Mouse (Mus musculus): ENCODE measurements at regions not wholly inside any gene's neighbourhood (a gene's known extent, or its start where the extent isn't known, plus 50 kb on each side); places are given as distances from the start of the nearest gene placed in this dataset.

DNA sequence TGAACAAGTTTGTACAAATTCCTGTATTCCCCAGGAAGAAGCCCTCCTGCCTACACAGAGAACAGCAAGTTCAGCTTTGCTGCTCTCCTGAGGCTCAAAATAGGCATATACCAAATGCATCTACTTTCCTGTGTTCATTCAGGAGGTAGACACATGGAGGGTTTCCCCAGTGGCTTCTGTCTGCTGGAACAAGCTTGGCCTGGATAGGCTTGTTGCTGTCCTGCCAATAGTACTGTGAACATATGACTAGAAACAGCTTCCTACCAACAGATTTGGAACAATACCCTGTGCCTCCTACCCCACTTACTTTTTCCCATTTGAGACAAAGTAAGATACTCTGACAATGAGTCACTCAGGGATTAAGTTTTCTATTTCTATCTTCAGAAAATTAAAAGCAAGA is 93.8 kb upstream of the Wdpcp start:
- Histone ChIP-seq H3K4me1 (ENCODE audit: control insufficient read depth, insufficient read depth, insufficient read length) (no peaks in the 10 kb centered on the region), H3K27ac (ENCODE audit: insufficient read depth, low read length) (no peak overlapping the region), H3K4me3 (ENCODE audit: extremely low read depth, insufficient read depth, insufficient read length) (no peak overlapping the region), H3K36me3 (ENCODE audit: control insufficient read depth, insufficient read depth, low read length) (no peaks in the 10 kb centered on the region), H3K27me3 (ENCODE audit: control insufficient read depth, insufficient read depth, low read length) (no peaks in the 10 kb centered on the region)
- no peak for TF ChIP-seq POLR2A (IDR thresholded peaks at IDR 0.05; ENCODE audit: low read depth, low read length)
- no peak for TF ChIP-seq CTCF (IDR thresholded peaks at IDR 0.05; ENCODE audit: extremely low read depth, insufficient read depth, insufficient read length, insufficient replicate concordance)
- DNase-seq (ENCODE audit: low read depth in 1 of 2, low spot score in 2 of 2), result no peak

DNA sequence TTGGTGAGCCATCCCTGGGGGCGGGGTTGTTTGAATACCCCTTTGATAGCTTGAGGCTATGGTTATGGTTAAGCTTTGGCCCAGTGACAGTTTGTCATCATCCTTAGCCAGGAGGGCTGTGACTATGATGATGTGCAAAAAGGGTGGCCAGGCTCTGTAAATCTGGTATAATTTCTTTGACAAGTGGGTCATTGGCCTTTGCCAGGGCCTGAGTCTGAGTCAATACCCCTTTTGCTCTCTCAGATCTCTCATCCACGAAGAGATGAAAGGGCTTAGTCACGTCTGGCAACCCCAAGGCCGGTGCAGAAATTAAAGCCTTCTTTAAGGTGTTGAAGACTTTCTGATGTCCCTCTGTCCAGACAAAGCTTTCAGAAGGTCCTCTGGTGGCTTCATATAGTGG is 99.7 kb upstream of the Ugp2 start:
- DNase-seq (ENCODE audit: low read depth in 1 of 2, low spot score in 2 of 2), result no peak
- Histone ChIP-seq H3K4me1 (ENCODE audit: control insufficient read depth, insufficient read depth, insufficient read length) (no peaks in the 10 kb centered on the region), H3K4me3 (ENCODE audit: extremely low read depth, insufficient read depth, insufficient read length) (no peak overlapping the region), H3K36me3 (ENCODE audit: control insufficient read depth, insufficient read depth, low read length) (no peaks in the 10 kb centered on the region), H3K27ac (ENCODE audit: insufficient read depth, low read length) (no peak overlapping the region), H3K27me3 (ENCODE audit: control insufficient read depth, insufficient read depth, low read length) (no peaks in the 10 kb centered on the region)
- 68% methylated on average over 4 of the region's 4 CpGs for WGBS
- TF ChIP-seq POLR2A (IDR thresholded peaks at IDR 0.05; ENCODE audit: low read depth, low read length) (no peak), CTCF (IDR thresholded peaks at IDR 0.05; ENCODE audit: extremely low read depth, insufficient read depth, insufficient read length, insufficient replicate concordance) (no peak)

DNA sequence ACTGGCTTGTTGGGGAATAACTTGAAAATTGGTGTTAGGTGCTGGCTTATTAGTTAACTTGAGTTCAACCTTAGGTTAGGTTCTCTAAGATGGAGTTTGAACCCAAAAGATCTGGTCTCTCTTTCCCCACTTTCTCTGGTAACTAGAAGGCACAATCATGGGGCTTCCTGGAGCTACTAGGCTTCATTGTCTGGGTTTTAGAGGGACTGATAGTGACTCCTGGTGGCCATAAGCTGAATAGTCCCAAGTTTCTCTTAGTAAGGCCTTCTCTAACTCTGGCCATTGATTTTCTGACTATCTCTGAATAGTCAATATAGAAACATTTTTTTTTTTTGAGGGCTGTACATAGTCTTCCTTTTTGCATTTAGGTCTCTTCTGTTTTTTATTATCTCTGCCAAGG is 97.5 kb upstream of the Ugp2 start:
- DNase-seq (ENCODE audit: low read depth in 1 of 2, low spot score in 2 of 2), result peak in 1 of 2 experiments; percentile 11
- no peaks in the 10 kb centered on the region for H3K27me3 ChIP-seq (ENCODE audit: control insufficient read depth, insufficient read depth, low read length)
- no peaks in the 10 kb centered on the region for H3K4me1 ChIP-seq (ENCODE audit: control insufficient read depth, insufficient read depth, insufficient read length)
- no peak overlapping the region for H3K4me3 ChIP-seq (ENCODE audit: extremely low read depth, insufficient read depth, insufficient read length)
- TF ChIP-seq POLR2A (IDR thresholded peaks at IDR 0.05; ENCODE audit: low read depth, low read length), result no peak
- TF ChIP-seq CTCF (IDR thresholded peaks at IDR 0.05; ENCODE audit: extremely low read depth, insufficient read depth, insufficient read length, insufficient replicate concordance), result no peak
- no peaks in the 10 kb centered on the region for H3K36me3 ChIP-seq (ENCODE audit: control insufficient read depth, insufficient read depth, low read length)
- H3K27ac ChIP-seq (ENCODE audit: insufficient read depth, low read length), result no peak overlapping the region

DNA sequence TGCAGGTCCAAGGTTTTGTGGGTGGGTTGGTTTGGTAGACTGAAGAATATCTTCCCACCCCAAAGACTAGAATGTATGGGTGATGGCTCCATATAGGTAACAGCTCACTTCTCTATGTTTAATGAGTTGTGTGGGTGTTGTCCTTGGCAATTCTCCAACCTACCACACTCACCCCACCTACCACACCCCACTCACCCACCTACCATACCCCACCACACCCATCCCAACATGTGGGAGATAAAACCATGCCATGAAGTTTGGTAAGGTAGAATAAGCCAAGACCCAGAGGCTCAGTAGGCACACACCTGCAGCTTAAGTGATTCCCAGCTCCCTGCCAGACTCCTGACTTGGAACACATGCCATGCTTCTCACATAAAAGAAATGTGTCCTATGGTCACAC is 89.0 kb upstream of the Ugp2 start:
- Histone ChIP-seq H3K4me3 (ENCODE audit: extremely low read depth, insufficient read depth, insufficient read length) (no peak overlapping the region), H3K36me3 (ENCODE audit: control insufficient read depth, insufficient read depth, low read length) (no peaks in the 10 kb centered on the region), H3K4me1 (ENCODE audit: control insufficient read depth, insufficient read depth, insufficient read length) (no peaks in the 10 kb centered on the region), H3K27ac (ENCODE audit: insufficient read depth, low read length) (no peak overlapping the region), H3K27me3 (ENCODE audit: control insufficient read depth, insufficient read depth, low read length) (no peaks in the 10 kb centered on the region)
- no peak for DNase-seq (ENCODE audit: low read depth in 1 of 2, low spot score in 2 of 2)
- TF ChIP-seq CTCF (IDR thresholded peaks at IDR 0.05; ENCODE audit: extremely low read depth, insufficient read depth, insufficient read length, insufficient replicate concordance) (no peak), POLR2A (IDR thresholded peaks at IDR 0.05; ENCODE audit: low read depth, low read length) (no peak)

DNA sequence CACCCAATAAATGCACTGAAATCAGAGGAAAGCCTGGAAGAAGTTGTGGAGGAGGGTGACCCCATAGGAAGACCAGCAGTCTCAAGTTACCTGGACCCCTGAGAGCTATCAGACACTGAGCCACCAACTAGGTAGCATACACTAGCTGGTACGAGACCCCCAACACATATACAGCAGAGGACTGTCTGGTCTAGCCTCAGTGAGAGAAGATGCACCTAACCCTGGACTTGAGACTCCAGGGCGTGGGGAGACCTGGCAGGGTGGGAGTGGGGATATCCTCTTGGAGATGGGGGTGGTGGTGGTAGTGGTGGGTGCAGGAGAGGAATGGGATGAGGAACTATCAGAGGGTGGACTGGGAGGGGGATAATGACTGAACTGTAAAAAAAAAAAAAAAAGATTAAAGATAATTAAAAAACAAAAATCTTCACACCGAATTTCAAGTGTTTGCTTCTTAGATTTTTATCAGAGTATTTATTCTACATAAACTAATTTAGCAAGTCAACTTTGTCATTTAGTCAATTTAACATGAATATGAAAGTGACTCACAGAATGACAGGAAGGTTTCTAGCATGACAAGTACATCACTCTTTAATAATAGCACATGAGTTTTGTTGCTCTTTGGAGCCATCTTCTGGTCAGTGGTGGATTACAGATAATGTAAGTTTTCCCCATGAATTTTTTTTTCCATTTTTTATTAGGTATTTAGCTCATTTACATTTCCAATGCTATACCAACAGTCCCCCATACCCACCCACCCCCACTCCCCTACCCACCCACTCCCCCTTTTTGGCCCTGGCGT is 82.5 kb upstream of the Ugp2 start:
- no peaks in the 10 kb centered on the region for H3K4me1 ChIP-seq (ENCODE audit: control insufficient read depth, insufficient read depth, insufficient read length)
- DNase-seq (ENCODE audit: low read depth in 1 of 2, low spot score in 2 of 2), result peak in 1 of 2 experiments; percentile 22
- TF ChIP-seq POLR2A (IDR thresholded peaks at IDR 0.05; ENCODE audit: low read depth, low read length), result no peak
- TF ChIP-seq CTCF (IDR thresholded peaks at IDR 0.05; ENCODE audit: extremely low read depth, insufficient read depth, insufficient read length, insufficient replicate concordance), result no peak
- H3K4me3 ChIP-seq (ENCODE audit: extremely low read depth, insufficient read depth, insufficient read length), result no peak overlapping the region
- H3K27me3 ChIP-seq (ENCODE audit: control insufficient read depth, insufficient read depth, low read length), result no peaks in the 10 kb centered on the region
- no peak overlapping the region for H3K27ac ChIP-seq (ENCODE audit: insufficient read depth, low read length)
- no peaks in the 10 kb centered on the region for H3K36me3 ChIP-seq (ENCODE audit: control insufficient read depth, insufficient read depth, low read length)
- 82% methylated on average over 3 of the region's 4 CpGs for WGBS

DNA sequence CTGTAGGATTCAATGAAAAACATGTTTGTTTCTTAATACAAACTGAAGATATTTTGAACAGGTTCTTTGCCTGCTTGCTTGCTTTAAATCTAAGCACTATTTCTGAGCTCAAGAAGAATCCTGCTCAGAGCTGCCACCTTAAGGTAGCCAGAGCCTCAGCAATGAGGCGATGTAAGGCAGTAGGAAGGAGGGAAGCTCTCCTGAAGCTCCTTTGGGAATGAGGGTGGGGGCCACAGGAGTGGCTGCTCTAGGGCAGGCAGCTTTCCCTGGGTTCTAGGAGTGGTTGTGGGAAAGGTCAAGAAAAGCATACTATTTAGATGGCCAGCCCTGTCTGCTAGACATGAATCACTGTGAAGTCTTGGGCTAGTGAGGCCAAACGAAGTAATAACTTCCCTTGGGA is 62.7 kb upstream of the Ugp2 start:
- Histone ChIP-seq H3K27ac (ENCODE audit: insufficient read depth, low read length) (no peak overlapping the region), H3K27me3 (ENCODE audit: control insufficient read depth, insufficient read depth, low read length) (no peaks in the 10 kb centered on the region), H3K4me1 (ENCODE audit: control insufficient read depth, insufficient read depth, insufficient read length) (no peaks in the 10 kb centered on the region), H3K36me3 (ENCODE audit: control insufficient read depth, insufficient read depth, low read length) (no peaks in the 10 kb centered on the region), H3K4me3 (ENCODE audit: extremely low read depth, insufficient read depth, insufficient read length) (no peak overlapping the region)
- 61% methylated on average over 2 of the region's 2 CpGs for WGBS
- TF ChIP-seq POLR2A (IDR thresholded peaks at IDR 0.05; ENCODE audit: low read depth, low read length) (no peak), CTCF (IDR thresholded peaks at IDR 0.05; ENCODE audit: extremely low read depth, insufficient read depth, insufficient read length, insufficient replicate concordance) (no peak)
- DNase-seq (ENCODE audit: low read depth in 1 of 2, low spot score in 2 of 2), result no peak

DNA sequence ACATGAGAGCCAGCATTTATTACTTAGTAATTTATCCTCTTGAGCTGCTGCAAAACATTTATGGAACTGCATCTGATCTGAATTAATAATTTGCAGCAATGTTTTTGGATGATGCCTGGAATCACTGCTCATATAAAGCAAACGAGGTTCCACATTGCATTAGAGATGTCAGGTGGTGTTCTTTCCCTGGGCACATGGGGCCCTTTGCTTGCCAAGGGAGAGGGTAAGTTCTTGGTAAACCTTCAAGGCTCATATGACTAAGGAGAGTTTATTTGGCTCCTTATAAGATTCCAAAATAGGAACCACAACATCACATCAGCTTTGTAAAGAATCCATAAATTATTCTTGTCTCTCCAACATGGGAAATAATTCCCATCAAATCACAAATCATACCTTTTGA is 59.0 kb upstream of the Ugp2 start:
- no peak for TF ChIP-seq CTCF (IDR thresholded peaks at IDR 0.05; ENCODE audit: extremely low read depth, insufficient read depth, insufficient read length, insufficient replicate concordance)
- no peak for TF ChIP-seq POLR2A (IDR thresholded peaks at IDR 0.05; ENCODE audit: low read depth, low read length)
- no peak for DNase-seq (ENCODE audit: low read depth in 1 of 2, low spot score in 2 of 2)
- Histone ChIP-seq H3K4me3 (ENCODE audit: extremely low read depth, insufficient read depth, insufficient read length) (no peak overlapping the region), H3K27me3 (ENCODE audit: control insufficient read depth, insufficient read depth, low read length) (no peaks in the 10 kb centered on the region), H3K4me1 (ENCODE audit: control insufficient read depth, insufficient read depth, insufficient read length) (no peaks in the 10 kb centered on the region), H3K36me3 (ENCODE audit: control insufficient read depth, insufficient read depth, low read length) (no peaks in the 10 kb centered on the region), H3K27ac (ENCODE audit: insufficient read depth, low read length) (no peak overlapping the region)
- 57% methylated on average over 1 of the region's 1 CpGs for WGBS

Data from spleen, adult 2 months (tissue).